Comparison of ENCODE assay signal across 7 mouse cellular contexts in genomic region chr8:85452328-85452727, GRCm38 (mm10). TPM values are rescaled to one million over a fixed set of nuclear protein-coding genes. Genes with fewer than 3 reads are reported as not detected.
DNase-seq lines count a peak whose midpoint lies in the region; ATAC-seq and TF ChIP-seq lines count a peak whose summit lies in the region.

No protein-coding gene starts in this region.

- DNase-seq in lung, embryonic 14.5 days = peak; percentile 57
- no peak for DNase-seq in lung, postnatal 14 days
- peak; percentile 71 for DNase-seq in forebrain, embryonic 11.5 days (ENCODE audit: low spot score)
- DNase-seq in testis, postnatal 10 days (ENCODE audit: low spot score) = no peak
- no peak for DNase-seq in left cerebral cortex, adult 9 months (ENCODE audit: low spot score in 2 of 2)

- no peak for TF ChIP-seq CTCF in lung, embryonic 14.5 days (IDR thresholded peaks at IDR 0.05; ENCODE audit: low read depth)

- H3K9ac ChIP-seq in lung, embryonic 14.5 days = no peak overlapping the region; the same call in 1 of the 2 replicates
- H3K9ac ChIP-seq in forebrain, embryonic 11.5 days (ENCODE audit: low read length) = no peak overlapping the region
- no peak overlapping the region for H3K9ac ChIP-seq in intestine, embryonic 15.5 days
- H3K9ac ChIP-seq in neural tube, embryonic 12.5 days = no peak overlapping the region

- 0 out of 2 replicates have a peak, but pooled peaks have one; percentile 43 for ATAC-seq in lung, embryonic 14.5 days (ENCODE audit: insufficient read depth)
- 0 out of 2 replicates have a peak, but pooled peaks have one; percentile 27 for ATAC-seq in forebrain, embryonic 11.5 days (replicated peaks; ENCODE audit: low FRiP score)
- ATAC-seq in intestine, embryonic 15.5 days = peak; percentile 59; the same call in 1 of the 2 replicates
- ATAC-seq in neural tube, embryonic 12.5 days (ENCODE audit: low FRiP score, low read depth) = no peak

- H3K9me3 ChIP-seq in lung, embryonic 14.5 days (ENCODE audit: low read depth, low read length) = no peaks in the 10 kb centered on the region
- H3K9me3 ChIP-seq in forebrain, embryonic 11.5 days (ENCODE audit: control insufficient read depth, low read length) = no peaks in the 10 kb centered on the region
- H3K9me3 ChIP-seq in intestine, embryonic 15.5 days = no peaks in the 10 kb centered on the region
- no peaks in the 10 kb centered on the region for H3K9me3 ChIP-seq in neural tube, embryonic 12.5 days

- H3K4me1 ChIP-seq in lung, embryonic 14.5 days (ENCODE audit: insufficient read depth) = no peaks in the 10 kb centered on the region
- H3K4me1 ChIP-seq in forebrain, embryonic 11.5 days (replicated peaks; ENCODE audit: control insufficient read depth, insufficient read depth, low read length) = peaks cover 3% of the 10 kb centered on the region; the same call in 1 of the 2 replicates
- H3K4me1 ChIP-seq in intestine, embryonic 15.5 days (replicated peaks) = peaks cover 3% of the 10 kb centered on the region; the same call in 1 of the 2 replicates
- peaks cover 8% of the 10 kb centered on the region; the same call in 1 of the 2 replicates for H3K4me1 ChIP-seq in neural tube, embryonic 12.5 days

- no peak overlapping the region for H3K27ac ChIP-seq in lung, embryonic 14.5 days (ENCODE audit: low read depth)
- H3K27ac ChIP-seq in forebrain, embryonic 11.5 days (ENCODE audit: low read depth, low read length) = no peak overlapping the region
- H3K27ac ChIP-seq in intestine, embryonic 15.5 days = no peak overlapping the region
- no peak overlapping the region for H3K27ac ChIP-seq in neural tube, embryonic 12.5 days

- no peak overlapping the region for H3K4me3 ChIP-seq in lung, embryonic 14.5 days (ENCODE audit: low read depth, low read length)
- H3K4me3 ChIP-seq in forebrain, embryonic 11.5 days (ENCODE audit: low read depth, low read length) = no peak overlapping the region
- no peak overlapping the region for H3K4me3 ChIP-seq in intestine, embryonic 15.5 days (replicated peaks)
- H3K4me3 ChIP-seq in neural tube, embryonic 12.5 days = no peak overlapping the region

- WGBS in lung, embryonic 14.5 days = 15% methylated on average over 14 of the region's 14 CpGs
- WGBS in forebrain, embryonic 11.5 days = 20% methylated on average over 14 of the region's 14 CpGs
- WGBS in intestine, embryonic 15.5 days = 19% methylated on average over 14 of the region's 14 CpGs
- 23% methylated on average over 14 of the region's 14 CpGs for WGBS in neural tube, embryonic 12.5 days

- peak overlapping the region; percentile 50 for H3K4me2 ChIP-seq in lung, embryonic 14.5 days
- H3K4me2 ChIP-seq in forebrain, embryonic 11.5 days (ENCODE audit: low read depth, low read length, severe bottlenecking) = peak overlapping the region; percentile 32; the same call in 1 of the 2 replicates
- H3K4me2 ChIP-seq in intestine, embryonic 15.5 days (replicated peaks) = peak overlapping the region; percentile 45
- H3K4me2 ChIP-seq in neural tube, embryonic 12.5 days (replicated peaks) = peak overlapping the region; percentile 38

- no peaks in the 10 kb centered on the region for H3K27me3 ChIP-seq in lung, embryonic 14.5 days (ENCODE audit: insufficient read depth, low read length)
- H3K27me3 ChIP-seq in forebrain, embryonic 11.5 days (ENCODE audit: control insufficient read depth, insufficient read depth, low read length) = no peaks in the 10 kb centered on the region
- no peaks in the 10 kb centered on the region for H3K27me3 ChIP-seq in intestine, embryonic 15.5 days (replicated peaks)
- H3K27me3 ChIP-seq in neural tube, embryonic 12.5 days (replicated peaks) = no peaks in the 10 kb centered on the region

- no peaks in the 10 kb centered on the region for H3K36me3 ChIP-seq in lung, embryonic 14.5 days (ENCODE audit: insufficient read depth)
- H3K36me3 ChIP-seq in forebrain, embryonic 11.5 days (ENCODE audit: control insufficient read depth, insufficient read depth, low read length) = no peaks in the 10 kb centered on the region
- H3K36me3 ChIP-seq in intestine, embryonic 15.5 days = no peaks in the 10 kb centered on the region
- H3K36me3 ChIP-seq in neural tube, embryonic 12.5 days = no peaks in the 10 kb centered on the region

RNA-seq across cellular contexts. Expression of gene 4921524J17Rik, which starts 19.7 kb away (rescaled TPM):
- 35.0 and 40.0 TPM in 2 replicates for polyA plus RNA-seq in lung, embryonic 14.5 days (2014; fragmentation: Nextera tagmentation; extraction: Ambion mirVana)
- polyA plus RNA-seq in forebrain, embryonic 11.5 days (2014; fragmentation: Nextera tagmentation; extraction: Ambion mirVana) = 40.1 and 48.2 TPM in 2 replicates
- 36.5 and 39.0 TPM in 2 replicates for polyA plus RNA-seq in intestine, embryonic 15.5 days (2015; fragmentation: Nextera tagmentation; extraction: Ambion mirVana)
- 43.0 and 47.3 TPM in 2 replicates for polyA plus RNA-seq in neural tube, embryonic 12.5 days (2016; fragmentation: Nextera tagmentation; extraction: Ambion mirVana)

RNA-seq across cellular contexts. Expression of gene Gpt2, which starts 40.0 kb away (rescaled TPM):
- polyA plus RNA-seq in lung, embryonic 14.5 days (2014; fragmentation: Nextera tagmentation; extraction: Ambion mirVana) = 22.4 and 24.5 TPM in 2 replicates
- polyA plus RNA-seq in forebrain, embryonic 11.5 days (2014; fragmentation: Nextera tagmentation; extraction: Ambion mirVana) = 38.6 and 41.4 TPM in 2 replicates
- 15.3 and 17.0 TPM in 2 replicates for polyA plus RNA-seq in intestine, embryonic 15.5 days (2015; fragmentation: Nextera tagmentation; extraction: Ambion mirVana)
- polyA plus RNA-seq in neural tube, embryonic 12.5 days (2016; fragmentation: Nextera tagmentation; extraction: Ambion mirVana) = 46.2 and 46.9 TPM in 2 replicates

Comparison
In these comparisons a context has a peak if more than half of its experiments do, and no peak if none do; other contexts are left out.
1. DNase-seq: peak in lung, embryonic 14.5 days (single experiment) and forebrain, embryonic 11.5 days (single experiment); none in lung, postnatal 14 days (single experiment), testis, postnatal 10 days (single experiment) and left cerebral cortex, adult 9 months (0 of 2).
2. Peak in every context shown above with its lines, with median percentiles within 50 percentile points of each other: H3K4me2 ChIP-seq.